In the genomic region with DNA sequence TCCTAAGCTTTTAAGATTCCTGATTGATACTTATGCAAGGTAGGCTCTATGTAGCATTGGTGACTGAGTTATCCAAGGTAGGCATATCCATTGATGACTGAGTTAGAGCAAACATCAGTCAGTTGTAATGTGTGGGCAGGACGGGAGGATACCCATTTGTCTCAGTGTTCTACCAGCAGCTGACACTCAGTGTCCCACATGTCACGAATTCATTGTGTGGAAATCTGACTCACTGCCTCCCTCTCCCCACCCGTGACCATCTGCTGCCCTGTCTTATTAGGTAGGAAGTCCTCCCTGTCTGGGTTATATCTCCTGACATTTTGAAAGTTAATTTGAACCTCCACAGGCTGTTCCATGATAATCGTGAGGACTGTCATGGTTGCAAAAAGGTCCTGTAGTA, we compare ENCODE assay signal across 15 mouse cellular contexts.
"Had no signal": no experiment of that assay in that cellular context is flagged by ENCODE, and none has a peak within 500 bp of the region (broad histone marks: within the 10 kb centered on the region; RNA-seq: fewer than 3 reads in every experiment).

No protein-coding gene starts in this region.

- H3K4me2 ChIP-seq: kidney, embryonic 15.5 days; liver, embryonic 12.5 days; lung, embryonic 14.5 days; midbrain, embryonic 13.5 days; neural tube, embryonic 15.5 days had no signal

- ATAC-seq: intestine, embryonic 16.5 days; liver, embryonic 12.5 days; midbrain, embryonic 13.5 days had no signal

- H3K9ac ChIP-seq: kidney, embryonic 15.5 days; liver, embryonic 12.5 days; lung, embryonic 14.5 days; midbrain, embryonic 13.5 days; neural tube, embryonic 15.5 days had no signal

- H3K9me3 ChIP-seq: kidney, embryonic 15.5 days; limb, embryonic 10.5 days; liver, embryonic 12.5 days; midbrain, embryonic 13.5 days; neural tube, embryonic 15.5 days had no signal

- H3K36me3 ChIP-seq: kidney, embryonic 15.5 days; limb, embryonic 10.5 days; liver, embryonic 12.5 days; midbrain, embryonic 13.5 days; neural tube, embryonic 15.5 days had no signal

- H3K4me1 ChIP-seq: kidney, embryonic 15.5 days; limb, embryonic 10.5 days; liver, embryonic 12.5 days; neural tube, embryonic 15.5 days had no signal

- H3K27ac ChIP-seq: kidney, embryonic 15.5 days; limb, embryonic 10.5 days; liver, embryonic 12.5 days; midbrain, embryonic 13.5 days; neural tube, embryonic 15.5 days had no signal

- H3K4me3 ChIP-seq: kidney, embryonic 15.5 days; limb, embryonic 10.5 days; liver, embryonic 12.5 days; midbrain, embryonic 13.5 days; myocyte; neural tube, embryonic 15.5 days had no signal

- H3K27me3 ChIP-seq: kidney, embryonic 15.5 days; liver, embryonic 12.5 days; midbrain, embryonic 13.5 days; neural tube, embryonic 15.5 days had no signal

- DNase-seq: kidney, adult 2 months; kidney, postnatal 25 days; lung, embryonic 14.5 days; lung, postnatal 10 days; lung, postnatal 4 days; right cerebral cortex, adult 18-20 months; right cerebral cortex, postnatal 25 days; thymus, postnatal 4 days had no signal
